Mouse (Mus musculus): ENCODE measurements at regions not wholly inside any gene's neighbourhood (a gene's known extent, or its start where the extent isn't known, plus 50 kb on each side); places are given as distances from the start of the nearest gene placed in this dataset.

- TF ChIP-seq CTCF (conservative IDR thresholded peaks at IDR 0.05; ENCODE audit: low read length) (no peak), POU5F1 (IDR thresholded peaks at IDR 0.05; ENCODE audit: borderline replicate concordance, low read length) (no peak), NANOG (IDR thresholded peaks at IDR 0.05; ENCODE audit: borderline replicate concordance, low read length) (no peak)
These were observed 143.1 kb upstream of the Kcnd3 start for GRCm38 (mm10) chr3:105309020-105309419.
